10 mouse cellular contexts compared by ENCODE assay signal in genomic region chr12:111430868-111431817, GRCm38 (mm10). TPM values are rescaled to one million over a fixed set of nuclear protein-coding genes. Genes with fewer than 3 reads are reported as not detected.
DNase-seq lines count a peak whose midpoint lies in the region; ATAC-seq and TF ChIP-seq lines count a peak whose summit lies in the region.
"Had no signal": no experiment of that assay in that cellular context is flagged by ENCODE, and none has a peak within 500 bp of the region (broad histone marks: within the 10 kb centered on the region; RNA-seq: fewer than 3 reads in every experiment).

No protein-coding gene starts in this region.

- peak overlapping the region; percentile 23 for H3K9ac ChIP-seq in liver, embryonic 11.5 days (ENCODE audit: low read depth, low read length)
- H3K9ac ChIP-seq in liver, postnatal 0 days (replicated peaks): no peak overlapping the region
- no peak overlapping the region for H3K9ac ChIP-seq in heart, postnatal 0 days (replicated peaks; ENCODE audit: low read depth, low read length)
- H3K9ac ChIP-seq in neural tube, embryonic 15.5 days (replicated peaks): no peak overlapping the region

- H3K4me3 ChIP-seq in liver, embryonic 11.5 days (ENCODE audit: low read depth, low read length): no peak overlapping the region
- no peak overlapping the region for H3K4me3 ChIP-seq in liver, postnatal 0 days (ENCODE audit: low read depth, low read length)
- no peak overlapping the region for H3K4me3 ChIP-seq in heart, postnatal 0 days (ENCODE audit: low read depth, low read length)
- H3K4me3 ChIP-seq in neural tube, embryonic 15.5 days (replicated peaks): no peak overlapping the region

- TF ChIP-seq CTCF in liver, postnatal 0 days (IDR thresholded peaks at IDR 0.05; ENCODE audit: low read depth): no peak
- no peak for TF ChIP-seq CTCF in heart, postnatal 0 days (IDR thresholded peaks at IDR 0.05; ENCODE audit: low read depth)

- H3K4me1 ChIP-seq in liver, embryonic 11.5 days (replicated peaks; ENCODE audit: control insufficient read depth, insufficient read depth, low read length): peaks cover 75% of the 10 kb centered on the region
- H3K4me1 ChIP-seq in liver, postnatal 0 days (ENCODE audit: insufficient read depth): peaks cover 69% of the 10 kb centered on the region
- H3K4me1 ChIP-seq in heart, postnatal 0 days (ENCODE audit: control insufficient read depth, insufficient read depth): peaks cover 38% of the 10 kb centered on the region
- peaks cover 53% of the 10 kb centered on the region for H3K4me1 ChIP-seq in neural tube, embryonic 15.5 days

- peak overlapping the region; percentile 64 for H3K4me2 ChIP-seq in liver, embryonic 11.5 days
- H3K4me2 ChIP-seq in liver, postnatal 0 days (ENCODE audit: low read depth, low read length): no peak overlapping the region
- 0 out of 2 replicates have a peak overlapping the region, but pooled peaks have one; percentile 70 for H3K4me2 ChIP-seq in heart, postnatal 0 days (ENCODE audit: low read depth, low read length)
- no peak overlapping the region for H3K4me2 ChIP-seq in neural tube, embryonic 15.5 days

- no peak for ATAC-seq in liver, embryonic 11.5 days (replicated peaks; ENCODE audit: low FRiP score)
- ATAC-seq in liver, postnatal 0 days: no peak
- no peak for ATAC-seq in heart, postnatal 0 days (ENCODE audit: insufficient read depth, low read depth)
- ATAC-seq in neural tube, embryonic 15.5 days (ENCODE audit: low FRiP score): no peak
- no peak for ATAC-seq in erythroid progenitor cell, adult 5-6 weeks (replicated peaks; ENCODE audit: low FRiP score, poor library complexity, severe bottlenecking)

- DNase-seq in adrenal gland, postnatal 14 days: peak; percentile 64
- DNase-seq in adrenal gland, postnatal 10 days: no peak
- no peak for DNase-seq in liver, embryonic 11.5 days (ENCODE audit: low spot score)
- no peak for DNase-seq in liver, postnatal 0 days
- DNase-seq in heart, postnatal 0 days (ENCODE audit: low spot score): no peak
- DNase-seq in skeletal muscle tissue, adult 2 months (ENCODE audit: low read depth, low spot score): peak; percentile 85
- DNase-seq: thymus, postnatal 25 days had no signal

- H3K9me3 ChIP-seq in liver, embryonic 11.5 days (ENCODE audit: control insufficient read depth, low read length): no peaks in the 10 kb centered on the region
- no peaks in the 10 kb centered on the region for H3K9me3 ChIP-seq in liver, postnatal 0 days (ENCODE audit: low read length)
- H3K9me3 ChIP-seq in heart, postnatal 0 days (replicated peaks; ENCODE audit: control insufficient read depth, low read length): no peaks in the 10 kb centered on the region
- H3K9me3 ChIP-seq in neural tube, embryonic 15.5 days (replicated peaks): no peaks in the 10 kb centered on the region

- peaks cover 33% of the 10 kb centered on the region for H3K27me3 ChIP-seq in liver, embryonic 11.5 days (replicated peaks; ENCODE audit: control insufficient read depth, insufficient read depth, low read length)
- H3K27me3 ChIP-seq in liver, postnatal 0 days (ENCODE audit: insufficient read depth, low read length): peaks cover 17% of the 10 kb centered on the region
- H3K27me3 ChIP-seq in heart, postnatal 0 days (ENCODE audit: control insufficient read depth, insufficient read depth, low read length): peaks cover 24% of the 10 kb centered on the region
- peaks cover 62% of the 10 kb centered on the region for H3K27me3 ChIP-seq in neural tube, embryonic 15.5 days (replicated peaks)

- WGBS in liver, embryonic 11.5 days: 44% methylated on average over 14 of the region's 14 CpGs
- 57% methylated on average over 14 of the region's 14 CpGs for WGBS in liver, postnatal 0 days (ENCODE audit: insufficient replicate concordance)
- WGBS in heart, postnatal 0 days: 34% methylated on average over 14 of the region's 14 CpGs
- WGBS in neural tube, embryonic 15.5 days: 30% methylated on average over 14 of the region's 14 CpGs

- no peaks in the 10 kb centered on the region for H3K36me3 ChIP-seq in liver, embryonic 11.5 days (ENCODE audit: control insufficient read depth, insufficient read depth, low read length)
- H3K36me3 ChIP-seq in liver, postnatal 0 days (replicated peaks; ENCODE audit: insufficient read depth, low read length): no peaks in the 10 kb centered on the region; the same call in 1 of the 2 replicates
- no peaks in the 10 kb centered on the region for H3K36me3 ChIP-seq in heart, postnatal 0 days (replicated peaks; ENCODE audit: control insufficient read depth, insufficient read depth, low read length)
- no peaks in the 10 kb centered on the region for H3K36me3 ChIP-seq in neural tube, embryonic 15.5 days

- TF ChIP-seq EP300 in liver, postnatal 0 days (IDR thresholded peaks at IDR 0.05; ENCODE audit: low read depth): no peak
- TF ChIP-seq EP300 in heart, postnatal 0 days (IDR thresholded peaks at IDR 0.05; ENCODE audit: low read depth): no peak

- peak overlapping the region; percentile 59 for H3K27ac ChIP-seq in liver, embryonic 11.5 days (ENCODE audit: low read depth, low read length)
- no peak overlapping the region for H3K27ac ChIP-seq in liver, postnatal 0 days (ENCODE audit: low read depth)
- H3K27ac ChIP-seq in heart, postnatal 0 days (ENCODE audit: low read depth): peak overlapping the region; percentile 27
- no peak overlapping the region for H3K27ac ChIP-seq in neural tube, embryonic 15.5 days (replicated peaks)

RNA-seq across cellular contexts. Expression of gene Tnfaip2, which starts 11.1 kb away (rescaled TPM):
- total RNA-seq in adrenal gland, postnatal 14 days (2021): 14.0 and 14.4 TPM in 2 replicates
- total RNA-seq in adrenal gland, postnatal 10 days (2021): 10 to 100 TPM; 15.0 to 18.5 TPM
- polyA plus RNA-seq in liver, embryonic 11.5 days (2014; fragmentation: Nextera tagmentation; extraction: Ambion mirVana): 107 TPM in 2 replicates
- 72.0 and 79.5 TPM in 2 replicates for polyA plus RNA-seq in liver, postnatal 0 days (2015; fragmentation: Nextera tagmentation; extraction: Ambion mirVana)
- total RNA-seq in heart, postnatal 0 days (2014; rRNA removed; ENCODE audit: low replicate concordance): 12.5 and 14.8 TPM in 2 replicates
- 8.9 and 9.5 TPM in 2 replicates for polyA plus RNA-seq in heart, postnatal 0 days (2015; fragmentation: Nextera tagmentation; extraction: Ambion mirVana)
- polyA plus RNA-seq in neural tube, embryonic 15.5 days (2015; fragmentation: Nextera tagmentation; extraction: Ambion mirVana): 1.00 and 3.3 TPM in 2 replicates
- 75.7 and 109 TPM in 2 replicates for total RNA-seq in erythroid progenitor cell, adult 5-6 weeks (2015; ENCODE audit: low replicate concordance)
- total RNA-seq in erythroid progenitor cell, adult 5-6 weeks (2017; ENCODE audit: low replicate concordance): 238 and 415 TPM in 2 replicates

RNA-seq across cellular contexts. Expression of gene Exoc3l4, which starts 14.3 kb away (rescaled TPM):
- 4.6 and 5.2 TPM in 2 replicates for total RNA-seq in adrenal gland, postnatal 14 days (2021)
- 1 to 10 TPM; 5.1 to 6.7 TPM for total RNA-seq in adrenal gland, postnatal 10 days (2021)
- polyA plus RNA-seq in liver, embryonic 11.5 days (2014; fragmentation: Nextera tagmentation; extraction: Ambion mirVana): 18.6 and 20.4 TPM in 2 replicates
- polyA plus RNA-seq in liver, postnatal 0 days (2015; fragmentation: Nextera tagmentation; extraction: Ambion mirVana): 13.7 TPM in 2 replicates
- total RNA-seq in heart, postnatal 0 days (2014; rRNA removed; ENCODE audit: low replicate concordance): 7.9 and 51.6 TPM in 2 replicates
- 8.5 and 9.8 TPM in 2 replicates for polyA plus RNA-seq in heart, postnatal 0 days (2015; fragmentation: Nextera tagmentation; extraction: Ambion mirVana)
- 1.9 and 11.8 TPM in 2 replicates for polyA plus RNA-seq in neural tube, embryonic 15.5 days (2015; fragmentation: Nextera tagmentation; extraction: Ambion mirVana)
- 2.2 TPM in 1 of 2 replicates, not detected in the other for total RNA-seq in erythroid progenitor cell, adult 5-6 weeks (2015; ENCODE audit: low replicate concordance)
- not detected in 2 replicates for total RNA-seq in erythroid progenitor cell, adult 5-6 weeks (2017; ENCODE audit: low replicate concordance)

RNA-seq across cellular contexts. Expression of gene Lbhd2, which starts 24.5 kb away (rescaled TPM):
- 0.56 and 0.79 TPM in 2 replicates for total RNA-seq in adrenal gland, postnatal 14 days (2021)
- total RNA-seq in adrenal gland, postnatal 10 days (2021): under 1 TPM in 1 of 2 experiments, not detected in 1; 0.48 TPM
- 0.36 TPM in 1 of 2 replicates, not detected in the other for polyA plus RNA-seq in liver, embryonic 11.5 days (2014; fragmentation: Nextera tagmentation; extraction: Ambion mirVana)
- polyA plus RNA-seq in liver, postnatal 0 days (2015; fragmentation: Nextera tagmentation; extraction: Ambion mirVana): 0.22 TPM in 2 replicates
- not detected in 2 replicates for total RNA-seq in heart, postnatal 0 days (2014; rRNA removed; ENCODE audit: low replicate concordance)
- not detected in 2 replicates for polyA plus RNA-seq in heart, postnatal 0 days (2015; fragmentation: Nextera tagmentation; extraction: Ambion mirVana)
- 1.4 and 2.8 TPM in 2 replicates for polyA plus RNA-seq in neural tube, embryonic 15.5 days (2015; fragmentation: Nextera tagmentation; extraction: Ambion mirVana)
- total RNA-seq in erythroid progenitor cell, adult 5-6 weeks (2015; ENCODE audit: low replicate concordance): not detected in 2 replicates
- total RNA-seq in erythroid progenitor cell, adult 5-6 weeks (2017; ENCODE audit: low replicate concordance): not detected in 2 replicates
- total RNA-seq: liver, adult 2 months had no signal
- polyA plus RNA-seq: liver, adult 2 months had no signal

RNA-seq across cellular contexts. Expression of gene Cdc42bpb, which starts 53.6 kb away (rescaled TPM):
- 133 and 149 TPM in 2 replicates for total RNA-seq in adrenal gland, postnatal 14 days (2021)
- total RNA-seq in adrenal gland, postnatal 10 days (2021): 100 to 1,000 TPM; 103 to 118 TPM
- 22.4 and 25.6 TPM in 2 replicates for polyA plus RNA-seq in liver, embryonic 11.5 days (2014; fragmentation: Nextera tagmentation; extraction: Ambion mirVana)
- polyA plus RNA-seq in liver, postnatal 0 days (2015; fragmentation: Nextera tagmentation; extraction: Ambion mirVana): 8.0 and 8.6 TPM in 2 replicates
- 119 and 147 TPM in 2 replicates for total RNA-seq in heart, postnatal 0 days (2014; rRNA removed; ENCODE audit: low replicate concordance)
- polyA plus RNA-seq in heart, postnatal 0 days (2015; fragmentation: Nextera tagmentation; extraction: Ambion mirVana): 13.9 and 18.2 TPM in 2 replicates
- 30.2 and 33.7 TPM in 2 replicates for polyA plus RNA-seq in neural tube, embryonic 15.5 days (2015; fragmentation: Nextera tagmentation; extraction: Ambion mirVana)
- 0.42 and 9.7 TPM in 2 replicates for total RNA-seq in erythroid progenitor cell, adult 5-6 weeks (2015; ENCODE audit: low replicate concordance)
- total RNA-seq in erythroid progenitor cell, adult 5-6 weeks (2017; ENCODE audit: low replicate concordance): 0.64 and 9.7 TPM in 2 replicates

RNA-seq across cellular contexts. Expression of gene Gm266, which starts 54.5 kb away (rescaled TPM):
- 0.60 TPM in 1 of 2 replicates, not detected in the other for total RNA-seq in adrenal gland, postnatal 14 days (2021)
- total RNA-seq in adrenal gland, postnatal 10 days (2021): 1 to 10 TPM; 1.0 to 1.1 TPM
- 4.9 and 5.6 TPM in 2 replicates for polyA plus RNA-seq in liver, embryonic 11.5 days (2014; fragmentation: Nextera tagmentation; extraction: Ambion mirVana)
- 0.49 and 0.54 TPM in 2 replicates for polyA plus RNA-seq in liver, postnatal 0 days (2015; fragmentation: Nextera tagmentation; extraction: Ambion mirVana)
- total RNA-seq in heart, postnatal 0 days (2014; rRNA removed; ENCODE audit: low replicate concordance): 4.0 and 4.3 TPM in 2 replicates
- 0.85 and 1.3 TPM in 2 replicates for polyA plus RNA-seq in heart, postnatal 0 days (2015; fragmentation: Nextera tagmentation; extraction: Ambion mirVana)
- 2.9 and 12.0 TPM in 2 replicates for polyA plus RNA-seq in neural tube, embryonic 15.5 days (2015; fragmentation: Nextera tagmentation; extraction: Ambion mirVana)
- total RNA-seq in erythroid progenitor cell, adult 5-6 weeks (2015; ENCODE audit: low replicate concordance): 1.8 TPM in 1 of 2 replicates, not detected in the other
- not detected in 2 replicates for total RNA-seq in erythroid progenitor cell, adult 5-6 weeks (2017; ENCODE audit: low replicate concordance)
- total RNA-seq: liver, adult 2 months had no signal
- polyA plus RNA-seq: liver, adult 2 months had no signal

Comparison
In these comparisons a context has a peak if more than half of its experiments do, and no peak if none do; other contexts are left out.
1. DNase-seq: peak in adrenal gland, postnatal 14 days (single experiment) and skeletal muscle tissue, adult 2 months (single experiment); none in adrenal gland, postnatal 10 days (single experiment), liver, embryonic 11.5 days (single experiment), liver, postnatal 0 days (single experiment) and heart, postnatal 0 days (single experiment).
2. H3K27ac ChIP-seq: peak in liver, embryonic 11.5 days (single experiment) and heart, postnatal 0 days (single experiment); none in liver, postnatal 0 days (single experiment) and neural tube, embryonic 15.5 days (single experiment).
3. H3K4me2 ChIP-seq: peak in liver, embryonic 11.5 days (single experiment) and heart, postnatal 0 days (single experiment); none in liver, postnatal 0 days (single experiment) and neural tube, embryonic 15.5 days (single experiment).